Mouse (Mus musculus): ENCODE data around the gene 2310061I04Rik. TPM values are rescaled to one million over a fixed set of nuclear protein-coding genes. Genes with fewer than 3 reads are reported as not detected.

2310061I04Rik gene
- polyA plus RNA-seq, 1 experiment from 2014 or later: 20.5 TPM

DNA sequence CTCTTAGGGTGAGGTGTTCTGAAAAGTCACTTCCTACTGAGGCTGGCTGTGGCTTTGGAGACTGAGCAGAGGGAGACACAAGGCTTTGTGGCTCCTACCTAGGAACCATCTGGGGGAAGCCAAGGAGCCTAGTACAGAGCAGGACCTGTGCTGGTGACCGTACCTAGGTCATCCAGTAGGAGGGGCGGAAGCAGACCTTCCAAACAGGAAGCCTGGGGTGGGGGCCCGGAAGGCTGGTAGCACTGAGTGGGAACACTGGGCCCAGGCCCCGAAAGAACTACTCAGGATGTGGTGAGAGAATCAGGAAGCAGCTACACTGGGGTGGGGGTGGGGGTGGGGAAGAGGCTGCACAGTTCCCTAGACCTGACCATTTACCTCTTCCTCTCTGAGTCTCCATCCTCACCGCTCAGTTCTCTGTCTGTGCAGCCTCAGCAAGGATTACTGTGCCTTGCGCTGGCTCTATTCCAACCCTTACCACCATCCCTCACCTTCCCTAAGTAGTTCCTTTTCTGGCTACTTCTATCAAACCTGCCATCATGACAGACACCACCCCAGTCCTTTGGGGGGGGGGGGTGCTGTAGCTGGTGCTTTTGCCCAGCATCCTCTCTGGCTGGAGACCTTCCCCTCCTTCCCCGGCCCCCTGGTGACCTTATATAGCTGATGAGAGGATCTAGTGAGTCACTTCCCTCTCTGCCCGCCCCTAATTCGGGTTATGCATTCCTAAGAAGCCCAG is 26.9 kb downstream of the 2310061I04Rik start:
- Histone ChIP-seq H3K9ac (ENCODE audit: low read length) (peak overlapping the region; percentile 77), H3K9me3 (ENCODE audit: control insufficient read depth, low read length) (no peaks in the 10 kb centered on the region), H3K27me3 (ENCODE audit: control insufficient read depth, insufficient read depth, low read length) (no peaks in the 10 kb centered on the region), H3K27ac (replicated peaks) (peak overlapping the region; percentile 94), H3K4me1 (replicated peaks; ENCODE audit: control insufficient read depth, insufficient read depth) (peaks cover 3% of the 10 kb centered on the region; the same call in 1 of the 2 replicates), H3K36me3 (ENCODE audit: control insufficient read depth, insufficient read depth, low read length) (no peaks in the 10 kb centered on the region; the same call in 1 of the 2 replicates), H3K4me3 (ENCODE audit: low read depth, low read length) (peak overlapping the region; percentile 60), H3K4me2 (replicated peaks; ENCODE audit: low read depth) (peak overlapping the region; percentile 85)
- ATAC-seq (ENCODE audit: low FRiP score, low TSS enrichment): peak; percentile 22; the same call in 1 of the 2 replicates
- no peak for TF ChIP-seq CTCF (IDR thresholded peaks at IDR 0.05; ENCODE audit: low read depth)
- peak; percentile 38 for TF ChIP-seq EP300 (optimal IDR thresholded peaks at IDR 0.05)
- DNase-seq (ENCODE audit: low spot score): peak; percentile 49
- 36% methylated on average over 8 of the region's 9 CpGs for WGBS

- TF ChIP-seq EP300 (optimal IDR thresholded peaks at IDR 0.05) (no peak), CTCF (IDR thresholded peaks at IDR 0.05; ENCODE audit: low read depth) (no peak)
- H3K4me3 ChIP-seq (ENCODE audit: low read depth, low read length): peak overlapping the region; percentile 60
- peaks cover 3% of the 10 kb centered on the region; the same call in 1 of the 2 replicates for H3K4me1 ChIP-seq (replicated peaks; ENCODE audit: control insufficient read depth, insufficient read depth)
- peak; percentile 13; the same call in 1 of the 2 replicates for ATAC-seq (ENCODE audit: low FRiP score, low TSS enrichment)
- H3K9ac ChIP-seq (ENCODE audit: low read length): peak overlapping the region; percentile 77
- WGBS: 1% methylated on average over 7 of the region's 7 CpGs
- no peaks in the 10 kb centered on the region for H3K27me3 ChIP-seq (ENCODE audit: control insufficient read depth, insufficient read depth, low read length)
- H3K27ac ChIP-seq (replicated peaks): peak overlapping the region; percentile 94
- H3K36me3 ChIP-seq (ENCODE audit: control insufficient read depth, insufficient read depth, low read length): no peaks in the 10 kb centered on the region; the same call in 1 of the 2 replicates
- H3K4me2 ChIP-seq (replicated peaks; ENCODE audit: low read depth): peak overlapping the region; percentile 85
- peak; percentile 51 for DNase-seq (ENCODE audit: low spot score)
- H3K9me3 ChIP-seq (ENCODE audit: control insufficient read depth, low read length): no peaks in the 10 kb centered on the region
Observed at GRCm38 (mm10) chr17:35869346-35870067, 27.7 kb downstream of the 2310061I04Rik start.

DNA sequence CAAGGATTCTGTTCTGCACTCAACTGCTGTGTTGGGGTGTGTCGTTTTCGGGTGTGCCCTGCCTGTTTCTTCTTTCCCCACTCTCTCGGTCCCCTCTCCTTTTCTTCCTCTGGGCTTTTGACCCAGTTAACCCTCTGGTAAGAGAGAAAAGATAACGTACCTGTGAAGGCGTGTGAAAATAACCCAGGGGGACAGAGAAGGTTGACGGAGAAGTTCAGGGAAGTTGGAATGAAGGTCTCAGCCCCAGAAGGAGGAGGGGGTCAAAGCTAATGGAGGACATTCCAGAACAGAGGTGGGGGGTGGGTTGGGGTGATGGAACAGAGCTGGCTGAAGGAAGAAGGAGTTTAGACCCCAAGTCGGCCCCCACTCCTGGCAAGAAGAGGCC is 28.3 kb downstream of the 2310061I04Rik start:
- DNase-seq (ENCODE audit: low spot score) (no peak), ATAC-seq (ENCODE audit: low FRiP score, low TSS enrichment) (no peak)
- no peaks in the 10 kb centered on the region; the same call in 1 of the 2 replicates for H3K36me3 ChIP-seq (ENCODE audit: control insufficient read depth, insufficient read depth, low read length)
- WGBS: 2% methylated on average over 7 of the region's 7 CpGs
- H3K4me2 ChIP-seq (replicated peaks; ENCODE audit: low read depth): peak overlapping the region; percentile 85
- TF ChIP-seq EP300 (optimal IDR thresholded peaks at IDR 0.05) (no peak), CTCF (IDR thresholded peaks at IDR 0.05; ENCODE audit: low read depth) (no peak)
- peaks cover 3% of the 10 kb centered on the region; the same call in 1 of the 2 replicates for H3K4me1 ChIP-seq (replicated peaks; ENCODE audit: control insufficient read depth, insufficient read depth)
- H3K27me3 ChIP-seq (ENCODE audit: control insufficient read depth, insufficient read depth, low read length): no peaks in the 10 kb centered on the region
- H3K9me3 ChIP-seq (ENCODE audit: control insufficient read depth, low read length): no peaks in the 10 kb centered on the region
- H3K9ac ChIP-seq (ENCODE audit: low read length): peak overlapping the region; percentile 77
- H3K27ac ChIP-seq (replicated peaks): peak overlapping the region; percentile 94
- peak overlapping the region; percentile 60 for H3K4me3 ChIP-seq (ENCODE audit: low read depth, low read length)

- H3K4me1 ChIP-seq (replicated peaks; ENCODE audit: control insufficient read depth, insufficient read depth): peaks cover 3% of the 10 kb centered on the region; the same call in 1 of the 2 replicates
- H3K4me2 ChIP-seq (replicated peaks; ENCODE audit: low read depth): peak overlapping the region; percentile 85
- H3K9ac ChIP-seq (ENCODE audit: low read length): peak overlapping the region; percentile 77
- H3K27ac ChIP-seq (replicated peaks): peak overlapping the region; percentile 94
- 17% methylated on average over 15 of the region's 17 CpGs for WGBS
- no peak for TF ChIP-seq CTCF (IDR thresholded peaks at IDR 0.05; ENCODE audit: low read depth)
- no peak for TF ChIP-seq EP300 (optimal IDR thresholded peaks at IDR 0.05)
- no peaks in the 10 kb centered on the region for H3K9me3 ChIP-seq (ENCODE audit: control insufficient read depth, low read length)
- DNase-seq (ENCODE audit: low spot score) (no peak), ATAC-seq (ENCODE audit: low FRiP score, low TSS enrichment) (no peak)
- no peaks in the 10 kb centered on the region for H3K27me3 ChIP-seq (ENCODE audit: control insufficient read depth, insufficient read depth, low read length)
- H3K36me3 ChIP-seq (ENCODE audit: control insufficient read depth, insufficient read depth, low read length): no peaks in the 10 kb centered on the region
- peak overlapping the region; percentile 60 for H3K4me3 ChIP-seq (ENCODE audit: low read depth, low read length)
Observed at GRCm38 (mm10) chr17:35868165-35868820, 28.9 kb downstream of the 2310061I04Rik start.

- H3K27me3 ChIP-seq (ENCODE audit: control insufficient read depth, insufficient read depth, low read length): no peaks in the 10 kb centered on the region
- ATAC-seq (ENCODE audit: low FRiP score, low TSS enrichment): no peak
- H3K36me3 ChIP-seq (ENCODE audit: control insufficient read depth, insufficient read depth, low read length): no peaks in the 10 kb centered on the region
- H3K9me3 ChIP-seq (ENCODE audit: control insufficient read depth, low read length): no peaks in the 10 kb centered on the region
- WGBS: 12% methylated on average over 26 of the region's 26 CpGs
- TF ChIP-seq CTCF (IDR thresholded peaks at IDR 0.05; ENCODE audit: low read depth) (peak; percentile 47), EP300 (optimal IDR thresholded peaks at IDR 0.05) (no peak)
- peak overlapping the region; percentile 77 for H3K9ac ChIP-seq (ENCODE audit: low read length)
- H3K27ac ChIP-seq (replicated peaks): peak overlapping the region; percentile 94
- peaks cover 3% of the 10 kb centered on the region; the same call in 1 of the 2 replicates for H3K4me1 ChIP-seq (replicated peaks; ENCODE audit: control insufficient read depth, insufficient read depth)
- peak overlapping the region; percentile 60 for H3K4me3 ChIP-seq (ENCODE audit: low read depth, low read length)
- peak overlapping the region; percentile 85 for H3K4me2 ChIP-seq (replicated peaks; ENCODE audit: low read depth)
- DNase-seq (ENCODE audit: low spot score): no peak
Observed at GRCm38 (mm10) chr17:35866911-35867890, 30.0 kb downstream of the 2310061I04Rik start.
